Mouse (Mus musculus) myocyte (in vitro differentiated cells): ENCODE measurements at regions not wholly inside any gene's neighbourhood (a gene's known extent, or its start where the extent isn't known, plus 50 kb on each side); places are given as distances from the start of the nearest gene placed in this dataset.

ENCODE experiments used
- CEBPB ChIP-seq: IDR thresholded peaks from 2 replicates; pipeline ENCODE4 v1.6.1; 2011; ENCODE audit warnings: mild to moderate bottlenecking, moderate library complexity; ENCODE audit not compliant: poor library complexity, insufficient read depth, severe bottlenecking
- E2F4 ChIP-seq: IDR thresholded peaks from one replicate; pipeline ENCODE4 v1.6.1; 2011; ENCODE audit warnings: mild to moderate bottlenecking, control low read depth, moderate library complexity; ENCODE audit not compliant: insufficient read depth
- MAX ChIP-seq: IDR thresholded peaks from one replicate; pipeline ENCODE4 v1.6.1; 2011; ENCODE audit warnings: low read depth, mild to moderate bottlenecking, control low read depth
- MYOD1 ChIP-seq, 3 experiments: IDR thresholded peaks; one replicate each; pipeline ENCODE4 v1.6.1; 2011; ENCODE audit warnings: control low read depth in 2 of 3, low read depth in 2 of 3, mild to moderate bottlenecking in 2 of 3, moderate library complexity in 1 of 3; ENCODE audit not compliant: insufficient read length in 2 of 3, control insufficient read depth in 1 of 3
- MYOG ChIP-seq, 3 experiments: IDR thresholded peaks; one replicate each; pipeline ENCODE4 v1.6.1; 2011; ENCODE audit warnings: control low read depth in 2 of 3, low read depth in 2 of 3, mild to moderate bottlenecking in 2 of 3; ENCODE audit not compliant: insufficient read length in 2 of 3, control insufficient read depth in 1 of 3, insufficient read depth in 1 of 3
- POLR2A ChIP-seq: IDR thresholded peaks from one replicate; pipeline ENCODE4 v1.6.1; 2011; ENCODE audit warnings: low read depth, mild to moderate bottlenecking, control low read depth, moderate library complexity; ENCODE audit not compliant: insufficient read length
- POLR2AphosphoS2 ChIP-seq: IDR thresholded peaks from one replicate; pipeline ENCODE4 v1.6.1; 2011; ENCODE audit warnings: low read depth, control low read depth; ENCODE audit not compliant: insufficient read length
- REST ChIP-seq: IDR thresholded peaks from one replicate; pipeline ENCODE4 v1.6.1; 2011; ENCODE audit warnings: mild to moderate bottlenecking, control low read depth, moderate library complexity; ENCODE audit not compliant: insufficient read depth, insufficient read length
- TCF12 ChIP-seq: IDR thresholded peaks from one replicate; pipeline ENCODE4 v1.6.1; 2011; ENCODE audit warnings: mild to moderate bottlenecking, control low read depth; ENCODE audit not compliant: poor library complexity, insufficient read depth, severe bottlenecking
- TCF3 ChIP-seq: IDR thresholded peaks from one replicate; pipeline ENCODE4 v1.6.1; 2011; ENCODE audit warnings: low read depth, control low read depth; ENCODE audit not compliant: insufficient read length

DNA sequence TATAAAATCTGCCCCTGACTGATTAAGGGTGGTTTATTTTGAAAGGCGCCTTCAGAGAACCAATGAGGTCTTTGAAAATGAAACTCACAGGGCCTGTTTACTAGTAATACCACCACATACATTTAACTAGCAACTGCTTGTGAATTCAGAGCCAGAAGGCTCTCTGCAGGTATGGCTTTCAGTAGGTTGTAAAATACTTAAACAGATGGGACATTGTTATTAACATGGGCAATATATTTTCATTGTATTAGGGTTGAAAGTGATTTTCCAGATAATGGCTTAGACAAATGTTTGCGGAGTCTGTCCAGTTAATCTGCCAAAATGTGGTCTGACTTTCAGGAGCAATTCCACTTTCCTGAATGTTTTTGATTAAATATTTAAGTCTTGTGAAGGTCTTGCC is 430.8 kb downstream of the Btg1 start:
- TF ChIP-seq POLR2A, result no peak
- no peak for TF ChIP-seq MYOG (IDR thresholded peaks at IDR 0.05; ENCODE audit: control insufficient read depth in 1 of 3, insufficient read depth in 1 of 3, insufficient read length in 2 of 3, low read depth in 2 of 3)
- TF ChIP-seq TCF12, result no peak
- TF ChIP-seq MAX, result no peak
- no peak for TF ChIP-seq POLR2AphosphoS2
- no peak for TF ChIP-seq MYOD1 (IDR thresholded peaks at IDR 0.05; ENCODE audit: control insufficient read depth in 1 of 3, insufficient read length in 2 of 3, low read depth in 2 of 3)
- TF ChIP-seq CEBPB, result no peak
- no peak for TF ChIP-seq REST
- TF ChIP-seq E2F4, result no peak
- TF ChIP-seq TCF3, result no peak
